Mouse (Mus musculus) heart, postnatal 10 days (tissue): ENCODE data around the gene Kndc1. TPM values are rescaled to one million over a fixed set of nuclear protein-coding genes. Genes with fewer than 3 reads are reported as not detected.

ENCODE experiments used
- DNase-seq, 2 experiments: peaks; one replicate each; pipeline ENCODE4 v3.0.0; 2021
- intact Hi-C: fragments of 180-260 bp; cut with DNase I; formaldehyde crosslinking; loops from one replicate; pipeline ENCODE4 v1.15.1; 2025
- total RNA-seq, 2 experiments: library from RNA; stranded (reverse); gene quantifications; 2 replicates each; pipeline ENCODE4 v1.2.3; 2021

The Kndc1 gene
- total RNA-seq: not detected

- peak; percentile 27 to 35 for DNase-seq
- intact Hi-C loops: no loop called here
Measured at GRCm38 (mm10) chr7:139894655-139895557, at the start of gene Kndc1. Gene Kndc1 (plus strand): TSS chr7:139894696.

- intact Hi-C loops: no loop called here
- no peak for DNase-seq
Measured at GRCm38 (mm10) chr7:139845101-139845500, 49.4 kb upstream of the Kndc1 start.

DNA sequence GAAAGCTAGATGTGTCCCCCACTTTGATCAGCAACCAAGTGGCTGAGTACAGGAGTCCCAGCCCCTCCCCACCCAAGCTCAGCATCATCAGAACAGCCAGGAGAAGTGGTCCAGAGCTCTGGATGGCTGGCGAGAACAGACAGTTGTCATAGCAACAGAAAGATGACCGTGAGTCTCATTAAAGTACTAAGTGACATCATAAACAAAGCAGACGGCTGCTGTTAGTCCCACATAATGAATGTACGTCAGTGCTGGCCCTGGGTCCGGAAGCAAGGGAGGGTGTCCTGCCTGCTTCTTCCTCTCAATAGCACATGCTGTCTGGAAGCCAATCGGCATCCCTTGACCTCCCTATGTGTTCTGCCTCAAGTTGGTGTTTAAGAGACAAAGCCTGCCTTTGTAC lies 44.3 kb upstream of the Kndc1 start:
- intact Hi-C loops: no loop called here
- DNase-seq: no peak

GRCm38 (mm10) chr7:139850677-139851076 lies 43.8 kb upstream of the Kndc1 start:
- no peak for DNase-seq
- intact Hi-C loops: no loop called here

- no peak for DNase-seq
Measured at GRCm38 (mm10) chr7:139851098-139851497, 43.4 kb upstream of the Kndc1 start.

DNA sequence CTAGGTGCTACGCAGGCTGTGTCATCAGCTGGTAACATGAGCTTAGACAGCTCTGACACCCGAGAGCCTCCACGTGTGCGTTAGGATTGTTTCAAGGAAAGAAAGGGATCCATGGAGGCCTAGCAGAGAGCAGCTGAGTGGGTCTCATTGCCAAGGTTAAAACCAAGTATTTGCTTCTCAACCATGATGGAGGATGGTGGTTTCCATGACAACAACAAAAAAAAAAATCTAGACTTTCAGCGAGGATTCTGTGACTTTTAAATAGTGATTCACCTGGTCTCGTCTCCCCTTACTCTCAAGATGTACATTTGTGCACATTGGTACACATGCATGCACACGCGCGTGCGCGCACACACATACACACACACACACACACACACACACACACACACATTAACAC lies 39.2 kb upstream of the Kndc1 start:
- intact Hi-C loops: no loop called here
- no peak for DNase-seq

More at GRCm38 (mm10) chr7:139851098-139851497, 43.4 kb upstream of the Kndc1 start:
- intact Hi-C loops: no loop called here

GRCm38 (mm10) chr7:139861411-139861810 lies 33.1 kb upstream of the Kndc1 start:
- intact Hi-C loops: loop anchor here (1.0 kb wide), 2 partner anchors 158 to 213 kb away; no protein-coding TSS in a partner anchor

GRCm38 (mm10) chr7:139863076-139863475 lies 31.4 kb upstream of the Kndc1 start:
- intact Hi-C loops: no loop called here
- no peak for DNase-seq

More at GRCm38 (mm10) chr7:139861411-139861810, 33.1 kb upstream of the Kndc1 start:
- DNase-seq: peak; percentile 68 to 82

GRCm38 (mm10) chr7:139864253-139864652 lies 30.2 kb upstream of the Kndc1 start:
- DNase-seq: peak in 1 of 2 experiments; percentile 16
- intact Hi-C loops: no loop called here

DNA sequence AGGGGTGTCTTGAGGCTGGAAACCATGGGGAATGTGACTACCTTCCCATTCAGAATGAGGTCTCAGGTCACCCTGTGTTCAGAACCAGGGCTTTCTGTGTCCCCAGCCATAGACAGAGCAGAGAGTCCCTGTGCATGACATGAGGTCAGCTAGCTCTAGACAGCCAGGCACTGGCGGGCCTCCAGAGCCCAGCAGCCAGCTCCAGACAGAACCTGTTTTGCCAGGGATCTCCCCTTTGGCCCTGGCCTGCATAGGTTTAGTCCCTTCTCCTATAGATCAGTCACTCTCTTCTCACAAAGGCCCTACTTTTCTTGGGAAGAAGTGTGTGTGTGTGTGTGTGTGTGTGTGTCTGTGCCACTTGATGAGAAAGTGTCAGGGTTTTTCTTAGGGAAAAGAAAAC lies 29.6 kb upstream of the Kndc1 start:
- intact Hi-C loops: no loop called here

DNA sequence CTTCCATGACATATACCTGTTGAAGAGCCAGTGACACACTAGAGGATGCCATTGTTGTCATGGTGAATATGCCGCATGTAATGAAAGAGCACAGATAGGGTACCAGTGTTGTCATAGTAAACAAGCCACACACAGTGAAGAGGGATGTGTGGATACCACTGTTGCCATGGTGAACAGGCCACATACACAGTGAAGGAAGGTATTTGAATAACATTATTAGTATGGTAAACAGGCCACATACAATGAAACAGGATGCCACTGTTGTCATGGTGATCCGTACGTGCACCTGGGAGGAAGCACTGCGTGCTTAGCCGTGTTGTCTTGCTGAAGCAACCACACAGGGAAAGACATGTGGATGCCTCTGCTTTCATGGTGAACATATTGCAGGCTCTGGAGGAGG lies 23.5 kb upstream of the Kndc1 start:
- DNase-seq: no peak
- intact Hi-C loops: no loop called here

More for the DNA sequence above, 29.6 kb upstream of the Kndc1 start:
- no peak for DNase-seq

GRCm38 (mm10) chr7:139877167-139877792 lies 17.2 kb upstream of the Kndc1 start:
- intact Hi-C loops: no loop called here

DNA sequence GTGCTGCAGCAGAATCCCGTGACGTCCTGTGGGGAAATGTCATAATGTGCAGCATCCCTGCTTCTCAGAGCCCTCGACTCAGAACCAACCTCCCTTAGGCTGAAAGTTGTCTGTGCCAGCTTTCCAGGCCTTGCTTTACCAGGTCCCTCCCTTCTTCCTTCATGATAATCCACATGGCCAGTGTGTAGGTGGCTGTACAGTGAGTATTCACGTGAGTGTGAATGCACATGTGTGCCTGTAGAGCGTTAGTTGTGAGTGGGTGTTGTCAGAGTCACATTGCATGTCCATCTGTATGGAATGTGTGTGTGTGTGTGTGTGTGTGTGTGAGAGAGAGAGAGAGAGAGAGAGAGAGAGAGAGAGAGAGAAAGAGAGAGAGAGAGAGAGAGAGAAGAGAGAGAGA lies 16.4 kb upstream of the Kndc1 start:
- no peak for DNase-seq
- intact Hi-C loops: no loop called here

More at GRCm38 (mm10) chr7:139877167-139877792, 17.2 kb upstream of the Kndc1 start:
- DNase-seq: peak; percentile 21 to 22

DNA sequence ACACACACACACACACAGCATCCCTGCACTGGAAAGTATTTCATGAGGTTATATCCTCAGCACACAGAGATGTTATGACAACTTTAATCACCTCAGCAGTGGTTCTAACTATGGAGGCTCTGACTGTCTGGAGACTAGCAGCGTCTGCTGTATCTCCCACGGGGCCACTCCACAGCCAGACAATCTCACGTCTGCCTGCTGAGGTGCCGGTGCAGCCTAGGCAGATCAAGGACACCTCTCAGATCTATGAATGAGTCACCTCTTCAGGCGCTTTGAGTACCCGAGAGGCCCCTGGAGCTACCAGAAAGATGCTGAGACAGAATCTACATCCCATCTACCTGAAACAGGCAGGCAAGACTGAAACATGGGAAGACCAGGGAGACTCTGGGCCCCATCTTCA lies 15.9 kb upstream of the Kndc1 start:
- intact Hi-C loops: no loop called here

GRCm38 (mm10) chr7:139883545-139883944 lies 11.0 kb upstream of the Kndc1 start:
- no peak for DNase-seq
- intact Hi-C loops: no loop called here

More for the DNA sequence above, 15.9 kb upstream of the Kndc1 start:
- DNase-seq: no peak

GRCm38 (mm10) chr7:139891779-139892178 lies 2.7 kb upstream of the Kndc1 start:
- DNase-seq: no peak

GRCm38 (mm10) chr7:139896271-139896670 lies 1.8 kb downstream of the Kndc1 start:
- intact Hi-C loops: no loop called here
- no peak for DNase-seq

More at GRCm38 (mm10) chr7:139891779-139892178, 2.7 kb upstream of the Kndc1 start:
- intact Hi-C loops: no loop called here

DNA sequence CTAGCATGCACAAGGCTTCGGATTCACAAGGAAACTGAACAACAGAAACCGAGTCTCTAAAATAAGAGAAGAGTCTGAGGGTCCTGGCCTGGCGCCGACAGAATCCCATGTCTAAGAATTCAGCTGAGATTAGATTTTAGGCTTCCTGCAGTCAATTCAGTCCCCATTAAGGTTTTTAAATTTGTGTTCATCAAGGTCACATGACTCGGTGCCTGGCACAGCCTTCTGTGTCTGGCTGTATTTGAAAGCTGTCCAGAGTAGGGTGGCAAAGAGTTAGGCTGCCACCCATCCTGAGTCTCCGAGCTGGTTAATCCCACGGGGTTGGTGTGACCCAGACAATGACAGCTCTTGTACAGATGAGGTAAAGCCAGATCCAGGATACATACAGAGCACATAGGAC lies 2.3 kb downstream of the Kndc1 start:
- no peak for DNase-seq
- intact Hi-C loops: no loop called here

- intact Hi-C loops: no loop called here
Measured at GRCm38 (mm10) chr7:139898606-139899005, 4.1 kb downstream of the Kndc1 start.

GRCm38 (mm10) chr7:139899505-139899904 lies 5.0 kb downstream of the Kndc1 start:
- intact Hi-C loops: no loop called here
- DNase-seq: no peak

More at GRCm38 (mm10) chr7:139898606-139899005, 4.1 kb downstream of the Kndc1 start:
- no peak for DNase-seq

DNA sequence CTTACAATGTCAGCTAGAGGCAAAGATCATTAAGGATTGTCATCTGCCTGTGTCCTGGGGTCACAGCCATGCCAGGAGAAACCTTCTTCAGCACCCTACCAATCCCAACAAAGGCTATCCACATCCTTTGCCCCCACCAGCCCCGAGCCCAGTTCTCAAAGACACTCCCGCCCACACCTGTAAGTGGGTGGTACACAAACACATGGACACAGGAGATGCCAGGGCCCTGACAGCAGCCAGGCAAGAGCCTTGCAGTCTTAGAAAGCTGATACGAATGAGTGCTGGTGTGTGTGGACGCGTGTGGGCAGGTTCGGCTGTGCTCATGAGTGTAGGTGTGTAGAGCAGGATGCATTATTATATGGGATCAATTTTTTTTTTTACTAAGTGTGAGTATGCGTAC lies 6.0 kb downstream of the Kndc1 start:
- no peak for DNase-seq
- intact Hi-C loops: no loop called here

GRCm38 (mm10) chr7:139900896-139901295 lies 6.4 kb downstream of the Kndc1 start:
- intact Hi-C loops: no loop called here
- DNase-seq: peak in 1 of 2 experiments; percentile 7
